Mouse (Mus musculus): ENCODE data around the gene Olfr870. TPM values are rescaled to one million over a fixed set of nuclear protein-coding genes. Genes with fewer than 3 reads are reported as not detected.
"Not testable (repeated sequence)": the region's sequence is repeated elsewhere in the genome, so short reads cannot be mapped to it uniquely, and the experiment has no call there.

Olfr870 gene
- not detected in 2 replicates for polyA plus RNA-seq (2012; rRNA removed)

DNA sequence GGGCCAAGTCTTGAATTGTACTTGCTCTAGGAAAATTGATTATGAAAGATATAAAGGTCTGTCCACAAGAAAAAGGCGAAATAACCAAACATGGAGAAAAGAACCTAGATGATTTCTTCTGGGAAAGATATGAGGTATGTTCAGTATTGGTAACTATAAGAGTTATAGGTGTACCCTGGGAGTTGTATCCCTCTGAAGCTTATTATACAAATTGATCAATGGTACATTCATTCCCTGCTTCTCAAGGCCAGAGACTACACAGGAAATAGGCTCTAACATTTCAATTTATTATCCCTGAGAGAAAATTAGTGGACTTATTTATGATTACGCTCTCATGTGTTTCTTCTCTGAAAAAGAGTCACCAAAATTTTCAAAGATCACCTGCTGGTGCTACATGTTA is at the start of gene Olfr870:
TSS of gene Olfr870 (minus strand) at position 101 of the 400 bp plus-strand sequence.
- no peak for DNase-seq (ENCODE audit: low read depth in 1 of 2, low spot score in 2 of 2)

DNA sequence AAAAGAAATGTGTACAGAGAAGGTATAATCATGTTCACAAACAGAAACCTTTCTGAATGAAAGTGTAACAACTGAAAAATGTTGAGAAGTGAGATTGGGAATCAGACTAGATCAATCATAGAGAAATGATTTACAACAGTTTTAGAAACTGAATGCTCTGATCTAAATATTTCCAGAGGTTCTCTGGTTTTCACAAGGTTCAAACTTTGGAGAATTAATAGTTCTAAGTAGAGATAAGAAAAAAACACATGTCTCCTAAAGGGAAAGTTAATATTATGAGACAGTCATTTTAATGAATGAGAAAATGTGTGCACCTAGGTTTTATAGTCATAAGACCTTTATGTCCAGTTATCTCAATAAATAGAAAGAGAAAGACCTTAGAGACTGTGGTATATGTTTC is 38.0 kb upstream of the Olfr870 start, which contains the start of gene Olfr871:
TSS of gene Olfr871 (plus strand) at position 301 of the 400 bp plus-strand sequence.
- DNase-seq (ENCODE audit: low read depth in 1 of 2, low spot score in 2 of 2) = no peak
- TF ChIP-seq POLR2A (IDR thresholded peaks at IDR 0.05; ENCODE audit: low read depth, low read length) (no peak), CTCF (IDR thresholded peaks at IDR 0.05; ENCODE audit: extremely low read depth, insufficient read depth, insufficient read length, insufficient replicate concordance) (no peak)

More for the DNA sequence above, at the start of gene Olfr870:
- no peaks in the 10 kb centered on the region for H3K36me3 ChIP-seq (ENCODE audit: control insufficient read depth, insufficient read depth, low read length)
- 74% methylated on average over 2 of the region's 2 CpGs for WGBS
- H3K27ac ChIP-seq (ENCODE audit: insufficient read depth, low read length) = no peak within 1 kb of the TSS
- TF ChIP-seq POLR2A (IDR thresholded peaks at IDR 0.05; ENCODE audit: low read depth, low read length) (no peak), CTCF (IDR thresholded peaks at IDR 0.05; ENCODE audit: extremely low read depth, insufficient read depth, insufficient read length, insufficient replicate concordance) (no peak)
- H3K4me1 ChIP-seq (ENCODE audit: control insufficient read depth, insufficient read depth, insufficient read length) = no peaks in the 10 kb centered on the region
- H3K4me3 ChIP-seq (ENCODE audit: extremely low read depth, insufficient read depth, insufficient read length) = no peak within 1 kb of the TSS
- no peaks in the 10 kb centered on the region for H3K27me3 ChIP-seq (ENCODE audit: control insufficient read depth, insufficient read depth, low read length)

DNA sequence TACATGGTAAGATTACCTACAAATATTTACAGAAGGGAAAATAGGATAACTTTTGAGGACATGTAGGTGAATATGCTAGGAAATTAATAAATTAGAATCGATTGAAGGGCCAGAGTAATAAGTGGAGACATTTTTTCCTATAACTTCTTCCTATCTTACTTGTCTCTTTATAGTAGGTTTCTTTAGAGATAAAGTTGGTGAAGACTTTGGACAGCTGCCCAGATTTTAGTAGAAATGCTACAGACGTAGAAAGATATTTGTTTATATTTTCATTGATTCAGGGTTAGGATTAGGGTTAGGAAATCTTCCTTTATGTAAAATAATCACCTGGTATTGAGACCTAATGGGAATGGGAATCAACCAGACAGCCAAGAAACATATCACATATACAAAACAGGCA is 37.6 kb upstream of the Olfr870 start:
- no peaks in the 10 kb centered on the region for H3K36me3 ChIP-seq (ENCODE audit: control insufficient read depth, insufficient read depth, low read length)
- no peak overlapping the region for H3K4me3 ChIP-seq (ENCODE audit: extremely low read depth, insufficient read depth, insufficient read length)
- 73% methylated on average over 2 of the region's 2 CpGs for WGBS
- H3K27ac ChIP-seq (ENCODE audit: insufficient read depth, low read length) = no peak overlapping the region
- no peaks in the 10 kb centered on the region for H3K27me3 ChIP-seq (ENCODE audit: control insufficient read depth, insufficient read depth, low read length)
- no peak for DNase-seq (ENCODE audit: low read depth in 1 of 2, low spot score in 2 of 2)
- TF ChIP-seq POLR2A (IDR thresholded peaks at IDR 0.05; ENCODE audit: low read depth, low read length) (no peak), CTCF (IDR thresholded peaks at IDR 0.05; ENCODE audit: extremely low read depth, insufficient read depth, insufficient read length, insufficient replicate concordance) (no peak)
- H3K4me1 ChIP-seq (ENCODE audit: control insufficient read depth, insufficient read depth, insufficient read length) = no peaks in the 10 kb centered on the region

More for the DNA sequence above, 38.0 kb upstream of the Olfr870 start, which contains the start of gene Olfr871:
- Histone ChIP-seq H3K27ac (ENCODE audit: insufficient read depth, low read length) (no peak within 1 kb of the TSS), H3K36me3 (ENCODE audit: control insufficient read depth, insufficient read depth, low read length) (no peaks in the 10 kb centered on the region), H3K4me3 (ENCODE audit: extremely low read depth, insufficient read depth, insufficient read length) (no peak within 1 kb of the TSS), H3K27me3 (ENCODE audit: control insufficient read depth, insufficient read depth, low read length) (no peaks in the 10 kb centered on the region), H3K4me1 (ENCODE audit: control insufficient read depth, insufficient read depth, insufficient read length) (no peaks in the 10 kb centered on the region)

DNA sequence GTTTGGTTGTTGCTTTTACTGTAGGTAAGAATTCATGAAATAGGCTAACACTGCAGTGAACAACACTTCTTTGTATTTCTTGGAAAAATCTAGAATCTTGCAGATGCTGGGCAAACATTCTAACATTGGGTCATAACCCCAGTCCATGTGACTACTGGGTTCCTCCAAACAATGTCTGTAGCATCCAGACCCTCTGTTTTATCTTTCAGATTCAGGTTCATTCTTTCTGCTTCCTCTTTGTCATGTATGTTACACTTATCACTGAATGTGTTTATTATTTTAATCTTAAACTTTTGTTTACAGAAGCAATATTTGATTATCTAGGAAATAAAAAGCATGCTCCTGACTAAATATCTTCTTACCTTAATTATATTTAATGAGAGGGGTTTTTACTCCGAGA is 37.0 kb upstream of the Olfr870 start:
- Histone ChIP-seq H3K4me1 (ENCODE audit: control insufficient read depth, insufficient read depth, insufficient read length) (no peaks in the 10 kb centered on the region), H3K36me3 (ENCODE audit: control insufficient read depth, insufficient read depth, low read length) (no peaks in the 10 kb centered on the region), H3K4me3 (ENCODE audit: extremely low read depth, insufficient read depth, insufficient read length) (no peak overlapping the region), H3K27ac (ENCODE audit: insufficient read depth, low read length) (no peak overlapping the region), H3K27me3 (ENCODE audit: control insufficient read depth, insufficient read depth, low read length) (no peaks in the 10 kb centered on the region)
- 38% methylated on average over 1 of the region's 1 CpGs for WGBS
- TF ChIP-seq POLR2A (IDR thresholded peaks at IDR 0.05; ENCODE audit: low read depth, low read length) (no peak), CTCF (IDR thresholded peaks at IDR 0.05; ENCODE audit: extremely low read depth, insufficient read depth, insufficient read length, insufficient replicate concordance) (no peak)
- no peak for DNase-seq (ENCODE audit: low read depth in 1 of 2, low spot score in 2 of 2)

DNA sequence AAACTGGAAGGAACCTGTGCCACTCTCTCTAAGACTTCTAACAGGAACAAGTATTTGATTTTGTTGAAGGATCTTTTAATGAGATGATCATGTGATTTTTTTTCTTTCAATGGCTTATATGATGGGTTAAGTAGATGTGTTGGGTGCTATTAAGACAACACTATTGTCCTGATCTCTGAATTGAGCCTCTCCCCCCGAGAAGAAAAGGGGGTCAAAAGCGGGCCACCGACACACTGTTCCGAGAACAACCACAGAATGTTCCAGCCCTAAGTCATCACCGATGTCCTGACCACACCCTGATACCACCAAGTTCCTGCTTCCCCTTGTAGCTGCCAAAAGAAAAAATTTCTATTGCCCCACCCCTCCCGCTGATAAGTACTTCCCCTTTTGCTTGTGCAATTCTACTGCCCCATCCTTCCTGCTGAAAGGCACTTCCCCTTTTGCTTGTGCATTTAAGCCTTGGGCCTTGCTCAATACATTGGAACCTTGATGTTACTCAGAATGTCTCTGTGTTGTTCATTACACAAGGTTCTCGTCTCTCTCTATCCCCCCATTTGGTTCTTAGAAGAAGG is 29.6 kb upstream of the Olfr870 start:
- not testable (repeated sequence) for DNase-seq (ENCODE audit: low read depth in 1 of 2, low spot score in 2 of 2); H3K36me3 ChIP-seq (ENCODE audit: control insufficient read depth, insufficient read depth, low read length); H3K27me3 ChIP-seq (ENCODE audit: control insufficient read depth, insufficient read depth, low read length); H3K27ac ChIP-seq (ENCODE audit: insufficient read depth, low read length); H3K4me1 ChIP-seq (ENCODE audit: control insufficient read depth, insufficient read depth, insufficient read length); H3K4me3 ChIP-seq (ENCODE audit: extremely low read depth, insufficient read depth, insufficient read length)
- WGBS = 70% methylated on average over 7 of the region's 7 CpGs

DNA sequence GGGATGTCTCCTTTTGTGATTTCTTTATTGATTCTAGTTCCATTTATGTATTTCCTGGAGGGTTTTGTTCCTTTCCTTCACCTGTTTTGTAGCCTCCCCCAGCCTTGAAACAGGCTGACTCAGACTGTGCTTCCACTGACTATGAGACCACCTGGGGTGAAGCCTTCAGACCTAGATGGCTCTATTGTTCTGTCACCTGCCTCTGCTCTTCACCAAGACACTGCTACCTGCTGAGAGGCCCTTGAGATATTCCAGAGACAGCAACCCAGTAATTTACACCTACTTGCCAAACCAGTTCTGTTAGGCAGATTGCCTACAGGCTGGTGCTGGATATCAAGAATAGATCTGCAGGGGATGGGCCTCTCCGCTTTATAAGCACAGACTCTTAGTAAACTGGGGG is 28.3 kb upstream of the Olfr870 start:
- Histone ChIP-seq H3K4me3 (ENCODE audit: extremely low read depth, insufficient read depth, insufficient read length) (no peak overlapping the region), H3K36me3 (ENCODE audit: control insufficient read depth, insufficient read depth, low read length) (no peaks in the 10 kb centered on the region), H3K27me3 (ENCODE audit: control insufficient read depth, insufficient read depth, low read length) (no peaks in the 10 kb centered on the region), H3K27ac (ENCODE audit: insufficient read depth, low read length) (no peak overlapping the region), H3K4me1 (ENCODE audit: control insufficient read depth, insufficient read depth, insufficient read length) (no peaks in the 10 kb centered on the region)
- TF ChIP-seq CTCF (IDR thresholded peaks at IDR 0.05; ENCODE audit: extremely low read depth, insufficient read depth, insufficient read length, insufficient replicate concordance) (no peak), POLR2A (IDR thresholded peaks at IDR 0.05; ENCODE audit: low read depth, low read length) (no peak)
- DNase-seq (ENCODE audit: low read depth in 1 of 2, low spot score in 2 of 2) = no peak
- WGBS = 73% methylated on average over 1 of the region's 1 CpGs

DNA sequence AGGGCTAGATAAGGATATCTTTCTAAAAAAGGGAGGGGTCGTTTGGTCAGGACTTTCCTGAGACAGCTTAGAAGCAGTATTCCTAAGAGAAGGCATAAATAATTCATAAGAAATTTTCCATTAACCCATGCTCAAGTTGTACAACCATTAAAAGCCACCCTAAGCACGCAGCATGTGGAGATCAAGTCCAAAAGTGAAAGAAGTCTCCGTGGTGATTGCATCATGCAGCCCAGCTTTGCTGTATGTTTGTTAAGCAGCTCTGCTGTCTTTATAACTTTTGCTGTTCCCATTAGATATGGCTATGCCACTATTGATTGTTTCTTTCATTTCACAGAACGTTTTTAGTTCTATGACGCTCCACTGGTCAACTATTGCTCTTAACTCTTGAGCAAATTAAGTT is 5.6 kb upstream of the Olfr870 start:
- Histone ChIP-seq H3K36me3 (ENCODE audit: control insufficient read depth, insufficient read depth, low read length) (no peaks in the 10 kb centered on the region), H3K4me1 (ENCODE audit: control insufficient read depth, insufficient read depth, insufficient read length) (no peaks in the 10 kb centered on the region), H3K27ac (ENCODE audit: insufficient read depth, low read length) (no peak overlapping the region), H3K4me3 (ENCODE audit: extremely low read depth, insufficient read depth, insufficient read length) (no peak overlapping the region), H3K27me3 (ENCODE audit: control insufficient read depth, insufficient read depth, low read length) (no peaks in the 10 kb centered on the region)
- no peak for DNase-seq (ENCODE audit: low read depth in 1 of 2, low spot score in 2 of 2)
- 67% methylated on average over 5 of the region's 5 CpGs for WGBS
- TF ChIP-seq CTCF (IDR thresholded peaks at IDR 0.05; ENCODE audit: extremely low read depth, insufficient read depth, insufficient read length, insufficient replicate concordance) (no peak), POLR2A (IDR thresholded peaks at IDR 0.05; ENCODE audit: low read depth, low read length) (no peak)
